Mouse (Mus musculus) right cerebral cortex, postnatal 10 days (tissue): Measurements from ENCODE around the gene Itga8.

Experiments used
- DNase-seq, 2 experiments: peaks; one replicate each; pipeline ENCODE4 v3.0.0; 2021; ENCODE audit warnings: low spot score in 2 of 2

Itga8 gene

GRCm38 (mm10) chr2:12198214-12198613 lies 103.5 kb downstream of the Itga8 start:
- DNase-seq = no peak

- no peak for DNase-seq
Observed at GRCm38 (mm10) chr2:12197711-12198110, 104.0 kb downstream of the Itga8 start.

- DNase-seq = no peak
Observed at GRCm38 (mm10) chr2:12189026-12189425, 112.7 kb downstream of the Itga8 start.

DNA sequence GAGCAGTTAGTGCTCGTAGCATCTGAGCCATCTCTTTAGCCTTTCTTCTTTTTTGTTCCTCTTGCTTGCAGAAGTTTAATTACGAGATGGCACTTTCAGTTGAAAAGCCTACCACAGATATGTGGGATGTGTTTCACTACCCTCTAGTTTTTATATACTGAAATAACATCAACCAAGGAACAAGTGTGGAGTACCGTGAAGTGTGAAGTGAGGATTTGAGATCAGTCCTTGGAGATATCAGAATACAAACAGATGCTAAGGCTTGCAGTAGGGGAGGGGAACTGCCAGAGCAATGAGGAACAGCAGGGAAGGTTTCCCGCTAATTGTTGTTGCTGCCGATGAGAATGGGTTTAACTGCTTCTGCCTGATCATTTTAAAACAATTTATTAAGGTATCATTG lies 114.1 kb downstream of the Itga8 start:
- no peak for DNase-seq

- no peak for DNase-seq
Observed at GRCm38 (mm10) chr2:12182402-12182948, 119.2 kb downstream of the Itga8 start.

DNA sequence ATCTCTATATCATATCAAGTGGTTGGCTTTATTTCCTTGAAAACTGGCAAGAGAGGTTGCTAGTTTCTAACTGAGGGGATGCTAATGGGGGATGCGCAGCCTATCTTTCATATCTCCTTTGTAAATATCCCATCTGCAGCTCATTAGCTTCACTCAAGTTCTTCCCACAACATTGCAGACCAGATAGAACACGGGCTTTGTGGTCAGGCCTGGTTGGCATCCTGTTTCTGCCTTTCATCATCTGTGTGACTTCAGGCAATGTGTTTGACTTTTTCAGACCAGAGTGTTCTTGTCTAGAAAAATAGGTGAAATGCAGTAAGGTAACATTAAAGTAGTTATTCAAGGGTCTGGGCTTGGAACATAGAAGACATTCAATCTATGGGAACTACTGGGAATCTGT lies 121.1 kb downstream of the Itga8 start:
- no peak for DNase-seq

DNA sequence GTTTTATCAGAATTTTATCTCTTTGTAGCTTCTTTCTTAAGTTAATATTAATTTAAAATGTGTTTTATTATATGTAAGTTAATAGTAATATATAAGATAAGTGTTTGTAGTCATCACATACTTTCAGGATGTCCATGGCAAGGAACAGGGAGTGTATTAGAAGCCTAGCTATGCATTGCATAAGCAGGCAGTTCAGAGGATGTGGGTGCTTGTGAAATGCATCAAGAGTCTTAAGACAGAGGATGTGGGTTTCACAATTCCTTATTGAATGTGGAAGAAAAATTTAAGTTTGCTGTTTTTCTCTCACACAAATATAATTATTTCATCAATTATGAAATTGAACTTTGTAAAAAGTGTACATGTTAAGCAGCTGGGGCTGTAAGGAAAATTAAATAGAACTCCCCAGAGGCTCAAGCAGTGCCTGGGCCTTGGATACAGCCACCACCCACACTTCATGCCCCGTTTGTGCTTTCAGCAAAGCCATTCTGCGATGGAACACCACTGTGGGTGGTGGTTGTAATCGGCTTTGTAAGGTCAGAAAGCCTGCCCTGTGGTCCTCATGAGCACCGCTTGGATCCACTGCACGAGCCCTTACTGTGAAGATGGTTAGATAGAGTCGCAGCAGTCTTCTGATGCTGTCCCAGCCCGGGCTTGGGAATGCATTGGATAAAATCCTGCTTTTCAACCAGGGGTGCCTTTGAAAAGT lies 126.8 kb downstream of the Itga8 start:
- no peak for DNase-seq

DNA sequence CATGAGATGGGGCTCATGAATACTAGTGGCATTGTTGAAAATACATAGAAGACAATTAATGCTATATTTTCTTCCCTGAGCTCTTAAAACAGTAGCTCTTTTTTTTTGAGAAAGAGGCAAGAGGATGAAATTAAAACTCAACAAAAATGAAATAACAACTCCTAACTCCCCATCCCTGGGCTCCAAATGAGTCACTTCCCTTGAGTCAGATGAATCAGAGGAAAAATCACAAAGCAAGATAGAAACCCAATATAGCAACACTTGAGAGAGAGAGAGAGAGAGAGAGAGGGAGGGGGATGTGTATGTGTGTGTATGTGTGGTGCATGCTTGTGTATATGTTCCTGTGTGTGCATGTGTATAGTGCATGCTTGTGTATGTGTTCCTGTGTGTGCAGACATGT lies 131.5 kb downstream of the Itga8 start:
- no peak for DNase-seq

GRCm38 (mm10) chr2:12160486-12160885 lies 141.2 kb downstream of the Itga8 start:
- DNase-seq = peak in 1 of 2 experiments; percentile 30

DNA sequence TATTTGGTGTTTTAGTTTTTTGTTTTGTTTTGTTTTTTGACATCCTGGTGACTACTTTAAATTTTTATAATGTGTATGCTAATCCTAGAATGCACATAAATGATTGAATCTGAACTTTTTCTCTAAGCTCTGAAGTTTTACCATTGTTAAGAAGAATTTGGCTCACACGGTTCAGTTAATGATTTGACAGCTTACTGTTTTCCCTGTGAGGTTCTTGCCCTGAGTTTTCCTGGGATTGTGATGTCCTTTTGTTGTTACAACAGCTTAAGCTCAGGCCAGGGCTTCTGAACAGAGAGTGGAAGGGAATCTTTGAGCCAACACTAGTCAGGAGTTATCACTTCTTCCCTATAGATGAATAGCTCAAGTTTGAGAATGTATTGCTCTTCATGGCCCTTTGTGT lies 144.7 kb downstream of the Itga8 start:
- DNase-seq = no peak

DNA sequence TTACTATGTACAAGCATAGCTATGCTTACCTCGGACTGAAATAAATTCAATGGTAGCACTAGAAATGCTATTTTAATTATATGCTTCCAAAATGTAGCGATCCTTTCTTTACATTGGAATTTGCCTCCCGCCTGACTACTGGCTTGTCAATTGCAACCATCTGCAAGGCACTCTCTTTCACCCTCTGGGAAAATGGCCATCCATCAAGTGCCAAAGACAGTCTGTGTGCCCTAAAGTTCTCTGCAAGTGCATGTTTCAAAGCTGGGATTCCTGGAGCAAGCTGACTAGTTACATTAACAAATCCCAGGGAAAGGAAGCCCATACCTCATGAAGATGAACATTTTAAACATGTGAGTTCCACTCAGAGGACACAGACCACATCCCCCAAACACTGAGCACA lies 145.3 kb downstream of the Itga8 start:
- DNase-seq = no peak

DNA sequence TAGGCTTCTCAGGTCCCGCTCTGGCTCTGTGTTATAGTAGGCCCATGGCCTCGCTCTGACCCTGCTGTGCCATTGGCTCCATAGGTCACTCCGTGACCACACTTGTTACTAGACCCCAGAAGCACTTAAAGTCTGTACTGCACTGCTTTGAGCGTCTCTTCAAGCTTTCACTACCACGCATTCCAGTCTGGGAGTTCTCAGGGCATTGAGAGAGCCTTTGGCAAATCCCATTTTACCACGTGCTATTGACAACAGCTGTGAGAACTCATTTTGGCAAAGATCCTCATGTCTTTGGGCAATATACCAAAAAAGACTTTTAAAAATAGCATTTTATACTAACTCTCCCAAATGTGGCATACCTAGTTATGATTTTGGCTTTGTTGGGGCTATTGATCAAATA lies 147.0 kb downstream of the Itga8 start:
- DNase-seq = no peak

- no peak for DNase-seq
Observed at GRCm38 (mm10) chr2:12153551-12153950, 148.2 kb downstream of the Itga8 start.

- no peak for DNase-seq
Observed at GRCm38 (mm10) chr2:12147902-12148301, 153.8 kb downstream of the Itga8 start.

DNA sequence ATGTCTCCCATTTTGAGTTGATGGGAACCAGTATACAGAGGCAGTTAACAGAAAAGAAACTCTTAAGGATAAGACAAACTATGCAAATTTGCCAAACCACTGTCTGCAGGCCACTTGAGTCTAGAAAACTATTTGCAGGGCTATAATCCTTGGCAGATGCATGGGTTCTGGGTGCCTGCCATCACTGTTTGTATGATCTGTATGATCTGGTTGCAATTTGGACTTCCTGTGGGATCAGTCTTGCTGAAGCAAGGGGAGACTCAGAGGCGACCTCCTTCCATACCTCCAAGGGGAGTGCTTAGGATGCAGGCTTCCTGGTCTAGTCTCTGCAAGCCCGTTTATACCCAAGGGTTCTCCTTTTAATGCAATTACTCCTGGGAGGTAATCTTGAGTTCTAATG lies 155.1 kb downstream of the Itga8 start:
- DNase-seq = no peak

- DNase-seq = no peak
Observed at GRCm38 (mm10) chr2:12138765-12139368, 162.9 kb downstream of the Itga8 start.

GRCm38 (mm10) chr2:12126580-12126979 lies 175.1 kb downstream of the Itga8 start:
- no peak for DNase-seq

DNA sequence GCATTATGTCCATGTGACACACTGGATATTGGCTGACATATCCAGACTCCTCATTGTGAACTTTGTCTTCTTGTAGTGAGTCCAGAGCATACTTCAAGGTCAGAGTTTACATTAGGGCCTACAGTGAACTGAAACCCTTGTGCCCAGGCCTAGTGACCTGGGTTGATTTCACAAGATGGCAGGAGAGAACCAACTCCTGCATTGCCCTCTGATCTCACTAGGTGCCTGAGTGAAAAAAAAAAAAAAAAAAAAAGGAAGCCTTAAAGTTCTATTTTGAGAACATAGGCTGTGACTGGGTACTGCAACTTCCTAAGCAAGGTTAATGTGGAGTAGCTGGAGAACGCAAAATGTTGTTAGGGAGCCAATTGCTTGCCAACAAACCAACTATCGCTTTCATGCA lies 186.2 kb downstream of the Itga8 start:
- no peak for DNase-seq

DNA sequence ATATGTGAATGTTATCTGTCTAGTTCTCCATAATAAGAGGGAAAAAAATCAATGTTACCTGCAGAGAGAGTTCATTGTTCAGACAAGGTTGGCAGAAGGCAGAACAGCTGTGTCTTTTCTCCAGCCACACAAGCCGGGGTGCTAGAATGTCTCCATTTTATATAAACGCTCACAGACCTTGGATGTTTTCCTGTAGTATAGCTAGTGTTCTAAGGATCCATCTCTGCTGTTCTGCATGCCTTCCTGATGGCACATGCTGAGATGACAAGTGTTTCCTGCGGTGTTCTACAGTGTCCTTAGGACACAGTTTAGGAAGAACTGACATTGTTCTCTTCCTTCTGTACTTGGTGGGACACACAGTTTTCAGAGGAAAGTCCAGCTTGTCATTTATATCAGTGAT lies 192.4 kb downstream of the Itga8 start:
- DNase-seq = no peak

DNA sequence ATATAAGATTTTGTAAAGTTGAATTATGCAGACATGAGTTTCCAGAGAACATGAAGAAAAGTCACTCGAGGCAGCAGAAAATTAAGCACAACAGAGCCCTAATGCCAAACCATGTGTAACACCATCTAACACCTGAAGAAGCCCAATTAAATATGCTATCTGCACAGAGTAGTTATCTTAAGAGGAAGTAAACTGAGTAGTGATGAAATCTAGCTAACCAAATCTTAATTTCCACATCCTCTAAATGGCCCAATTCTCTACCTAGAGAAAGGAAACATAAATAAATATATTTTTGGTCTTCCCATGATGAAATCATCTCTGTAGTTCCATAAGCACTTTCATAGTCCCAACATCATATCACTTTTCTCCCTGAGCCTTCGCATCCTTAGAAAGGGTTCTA lies 193.4 kb downstream of the Itga8 start:
- no peak for DNase-seq

DNA sequence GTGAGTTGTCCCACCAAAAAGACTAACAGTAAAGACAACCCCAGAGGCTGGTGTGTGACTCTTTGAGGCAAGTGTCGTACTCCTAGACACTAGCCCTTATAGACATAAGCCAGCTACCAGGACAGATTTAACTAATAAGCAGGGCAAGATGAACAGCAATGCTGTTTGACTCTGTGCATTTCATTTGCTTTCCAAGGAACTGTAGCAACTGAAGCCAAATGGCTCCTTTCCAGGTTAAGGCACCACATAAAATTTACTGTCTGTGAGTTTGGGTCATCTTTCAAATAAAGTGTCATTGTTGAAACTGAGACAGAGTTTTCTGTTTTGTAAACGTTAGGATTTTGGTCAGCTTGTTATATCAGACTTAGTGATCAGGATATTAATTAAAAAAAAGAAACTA lies 194.5 kb downstream of the Itga8 start:
- DNase-seq = no peak

DNA sequence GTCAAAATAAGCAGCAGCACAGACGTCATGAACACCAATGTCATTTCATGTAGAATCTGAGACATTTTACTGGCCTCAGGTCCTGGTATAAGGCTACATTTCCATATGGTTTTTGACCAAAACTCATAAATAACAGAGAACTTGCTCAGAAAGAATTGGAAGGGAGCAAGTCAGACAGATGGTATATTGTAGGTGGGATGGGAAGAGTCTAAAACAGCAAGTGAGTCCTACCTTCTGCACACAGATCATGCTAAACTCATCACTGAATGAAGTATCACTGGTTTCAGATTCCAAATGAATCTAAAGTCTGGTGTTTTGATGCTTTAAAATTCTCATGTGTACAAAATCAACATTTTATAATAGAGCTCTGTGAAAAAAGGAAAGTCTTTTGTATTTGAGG lies 198.5 kb downstream of the Itga8 start:
- no peak for DNase-seq

DNA sequence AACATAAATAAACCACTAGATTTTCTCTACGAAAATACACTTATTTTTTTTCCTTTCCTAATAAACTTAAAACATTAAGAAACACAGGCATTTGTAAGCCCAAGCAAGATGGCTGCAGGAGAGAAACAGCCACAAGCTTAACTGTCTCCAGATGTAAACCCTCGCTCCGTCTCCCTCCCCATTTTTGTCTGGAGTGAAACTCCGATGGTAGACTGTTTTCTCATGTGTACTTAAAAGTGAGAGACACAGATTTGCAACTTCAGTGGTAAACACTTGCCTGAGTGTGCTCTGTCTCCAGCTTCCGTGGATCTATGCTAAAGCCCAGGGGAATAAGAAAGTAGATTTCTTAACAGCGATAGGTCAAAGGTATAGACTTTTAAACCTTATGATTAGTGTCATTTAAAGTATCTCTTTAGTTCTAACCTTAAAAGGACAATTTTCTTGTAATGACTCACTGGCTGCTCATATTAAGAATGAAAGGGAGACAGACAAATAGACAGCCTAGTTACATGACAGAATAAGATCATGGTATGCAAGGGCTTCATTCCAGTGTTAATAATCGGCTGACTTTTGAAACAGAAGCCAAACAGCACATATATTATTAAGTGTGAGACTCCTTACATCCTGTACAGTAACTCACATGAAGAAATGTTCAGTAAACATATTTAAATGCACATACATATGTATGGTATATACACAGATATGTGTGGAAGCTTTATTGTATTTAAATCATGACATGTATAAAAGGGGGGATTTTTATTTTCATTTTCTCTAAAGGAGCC lies 209.3 kb downstream of the Itga8 start:
- no peak for DNase-seq
